Mouse (Mus musculus) forebrain, embryonic 15.5 days (tissue): ENCODE results near the gene Nfia. TPM values are rescaled to one million over a fixed set of nuclear protein-coding genes. Genes with fewer than 3 reads are reported as not detected.

Experiments used
- ATAC-seq: fragments of 200-750 bp; cut with Nextera tagmentation; replicated peaks from 2 replicates; pipeline ENCODE4 v1.8.0; 2017; ENCODE audit warnings: mild to moderate bottlenecking, moderate TSS enrichment, moderate library complexity
- H3K27ac ChIP-seq: fragments of 300-500 bp; sonication (generic); replicated peaks from 2 replicates; pipeline ENCODE4 v1.5.1; 2015; ENCODE audit warnings: mild to moderate bottlenecking, inconsistent platforms
- H3K27me3 ChIP-seq: fragments of 300-500 bp; sonication (generic); 2 replicates; pipeline ENCODE4 v1.6.1; 2015; ENCODE audit warnings: inconsistent platforms
- H3K36me3 ChIP-seq: fragments of 300-500 bp; sonication (generic); 2 replicates; pipeline ENCODE4 v1.6.1; 2015; ENCODE audit warnings: mild to moderate bottlenecking, inconsistent platforms
- H3K4me1 ChIP-seq: fragments of 300-500 bp; sonication (generic); 2 replicates; pipeline ENCODE4 v1.6.1; 2015; ENCODE audit warnings: inconsistent platforms
- H3K4me2 ChIP-seq: fragments of 300-500 bp; sonication (generic); replicated peaks from 2 replicates; pipeline ENCODE4 v1.6.1; 2015; ENCODE audit warnings: mild to moderate bottlenecking, inconsistent platforms
- H3K4me3 ChIP-seq: fragments of 300-500 bp; sonication (generic); 2 replicates; pipeline ENCODE4 v1.5.1; 2015; ENCODE audit warnings: mild to moderate bottlenecking, inconsistent platforms
- H3K9ac ChIP-seq: fragments of 300-500 bp; sonication (generic); replicated peaks from 2 replicates; pipeline ENCODE4 v1.6.1; 2015; ENCODE audit warnings: mild to moderate bottlenecking, inconsistent platforms
- H3K9me3 ChIP-seq: fragments of 300-500 bp; sonication (generic); 2 replicates; pipeline ENCODE4 v1.6.1; 2016; ENCODE audit warnings: inconsistent platforms
- WGBS: fragments of 180-500 bp; shearing (Covaris S2); methylation state at CpG from one replicate; pipeline ENCODE4 v1.1.7; 2015; ENCODE audit warnings: mixed read lengths; 5-methylcytosine and 5-hydroxymethylcytosine counted together
- polyA plus RNA-seq: library from polyadenylated mRNA; unstranded; fragments of >200 nt; fragmentation: Nextera tagmentation; extraction: Ambion mirVana; gene quantifications from 2 replicates; pipeline ENCODE4 v1.2.1, GENCODE M21; 2015

The Nfia gene
- polyA plus RNA-seq, 1 experiment from 2014 or later: 98.3 TPM

DNA sequence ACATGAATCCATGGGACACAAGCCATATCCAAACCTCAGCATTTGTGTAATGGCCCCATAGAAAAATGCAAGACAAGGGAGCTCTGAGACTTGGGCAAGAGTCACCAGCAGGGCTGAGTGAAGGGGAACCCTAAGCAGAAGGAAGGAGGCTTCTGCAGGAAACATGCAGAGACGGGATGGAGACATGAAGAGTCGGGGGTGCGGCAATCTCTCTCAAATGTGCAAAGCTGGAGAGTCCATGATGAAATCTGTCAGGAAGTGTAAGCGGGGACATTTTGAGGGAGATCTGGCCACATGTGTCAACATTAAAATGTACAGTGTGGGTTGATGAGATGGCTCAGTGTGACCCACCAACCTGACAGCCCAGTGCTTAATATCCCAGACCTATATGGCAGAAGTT lies 361.5 kb downstream of the Nfia start:
- no peak overlapping the region for H3K4me3 ChIP-seq
- H3K9ac ChIP-seq: no peak overlapping the region
- no peaks in the 10 kb centered on the region for H3K36me3 ChIP-seq
- H3K27me3 ChIP-seq: no peaks in the 10 kb centered on the region
- no peak overlapping the region for H3K4me2 ChIP-seq
- H3K27ac ChIP-seq: no peak overlapping the region
- WGBS: 98% methylated on average over 4 of the region's 4 CpGs
- no peaks in the 10 kb centered on the region for H3K4me1 ChIP-seq
- H3K9me3 ChIP-seq: no peaks in the 10 kb centered on the region
- ATAC-seq: no peak

DNA sequence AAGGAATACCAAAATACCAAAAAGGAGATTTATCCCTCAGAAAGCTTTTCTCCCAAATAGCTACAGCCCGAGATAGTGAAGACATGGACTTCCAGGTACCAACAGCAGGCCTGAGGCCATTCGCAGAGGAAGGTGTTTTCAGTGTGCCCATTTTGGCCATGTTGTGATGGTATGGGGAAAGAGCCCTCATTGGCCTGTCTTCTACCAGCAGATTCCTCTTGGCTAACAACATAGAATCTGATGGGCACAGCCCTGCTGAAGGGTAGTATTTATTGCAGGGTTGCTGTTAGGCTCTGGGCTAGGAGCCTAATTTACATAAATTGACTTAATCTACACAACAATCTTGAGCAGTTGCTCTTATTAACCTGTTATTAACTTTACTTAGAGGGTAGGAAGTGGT lies 363.5 kb downstream of the Nfia start:
- no peak overlapping the region for H3K4me3 ChIP-seq
- 97% methylated on average over 2 of the region's 2 CpGs for WGBS
- no peaks in the 10 kb centered on the region for H3K36me3 ChIP-seq
- no peaks in the 10 kb centered on the region for H3K4me1 ChIP-seq
- H3K27me3 ChIP-seq: no peaks in the 10 kb centered on the region
- ATAC-seq: no peak
- H3K9me3 ChIP-seq: no peaks in the 10 kb centered on the region
- no peak overlapping the region for H3K27ac ChIP-seq
- no peak overlapping the region for H3K4me2 ChIP-seq
- H3K9ac ChIP-seq: no peak overlapping the region

DNA sequence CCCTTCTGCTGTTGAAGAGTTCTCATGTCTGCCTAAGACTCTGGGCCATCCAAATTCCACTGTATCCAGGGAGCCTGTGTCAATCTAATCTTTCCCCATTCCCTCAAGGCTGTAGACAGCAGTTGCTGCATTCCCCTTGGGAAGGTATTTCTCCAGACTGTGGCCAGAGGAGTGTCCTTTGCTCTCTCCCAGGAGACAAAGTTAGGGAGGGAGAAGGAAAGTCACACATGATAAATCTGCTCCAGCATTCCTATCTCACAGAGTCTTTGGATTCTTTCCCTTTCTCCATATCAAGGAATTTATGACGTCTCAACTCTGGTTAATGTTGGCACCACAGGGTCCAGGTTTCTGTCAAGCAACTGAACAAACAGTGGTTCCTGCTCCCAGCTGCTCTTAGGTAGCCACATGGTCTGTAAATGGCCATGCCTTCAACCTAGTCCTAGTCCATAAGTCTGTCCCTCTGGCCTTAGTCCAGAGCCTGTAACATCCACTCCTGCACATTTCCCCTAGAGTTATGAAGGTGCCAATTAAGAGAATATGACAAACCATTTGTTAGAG lies 370.4 kb downstream of the Nfia start:
- Histone ChIP-seq H3K4me3 (no peak overlapping the region), H3K4me1 (no peaks in the 10 kb centered on the region), H3K36me3 (no peaks in the 10 kb centered on the region), H3K27me3 (no peaks in the 10 kb centered on the region), H3K27ac (no peak overlapping the region), H3K9me3 (no peaks in the 10 kb centered on the region), H3K4me2 (no peak overlapping the region), H3K9ac (no peak overlapping the region)
- 95% methylated on average over 1 of the region's 1 CpGs for WGBS
- ATAC-seq: no peak

- no peaks in the 10 kb centered on the region for H3K27me3 ChIP-seq
- 78% methylated on average over 5 of the region's 5 CpGs for WGBS
- no peak overlapping the region for H3K27ac ChIP-seq
- H3K4me2 ChIP-seq: no peak overlapping the region
- no peak for ATAC-seq
- no peak overlapping the region for H3K4me3 ChIP-seq
- no peaks in the 10 kb centered on the region for H3K9me3 ChIP-seq
- peaks cover 3% of the 10 kb centered on the region; the same call in 1 of the 2 replicates for H3K4me1 ChIP-seq
- H3K9ac ChIP-seq: no peak overlapping the region
- H3K36me3 ChIP-seq: no peaks in the 10 kb centered on the region
Observed at GRCm38 (mm10) chr4:98150576-98150975, 378.0 kb downstream of the Nfia start.

- Histone ChIP-seq H3K4me2 (no peak overlapping the region), H3K4me1 (no peaks in the 10 kb centered on the region), H3K9me3 (no peaks in the 10 kb centered on the region), H3K9ac (no peak overlapping the region), H3K27ac (no peak overlapping the region), H3K27me3 (no peaks in the 10 kb centered on the region), H3K4me3 (no peak overlapping the region), H3K36me3 (no peaks in the 10 kb centered on the region)
- WGBS: 86% methylated on average over 3 of the region's 3 CpGs
- no peak for ATAC-seq
Observed at GRCm38 (mm10) chr4:98157921-98158320, 385.4 kb downstream of the Nfia start.

DNA sequence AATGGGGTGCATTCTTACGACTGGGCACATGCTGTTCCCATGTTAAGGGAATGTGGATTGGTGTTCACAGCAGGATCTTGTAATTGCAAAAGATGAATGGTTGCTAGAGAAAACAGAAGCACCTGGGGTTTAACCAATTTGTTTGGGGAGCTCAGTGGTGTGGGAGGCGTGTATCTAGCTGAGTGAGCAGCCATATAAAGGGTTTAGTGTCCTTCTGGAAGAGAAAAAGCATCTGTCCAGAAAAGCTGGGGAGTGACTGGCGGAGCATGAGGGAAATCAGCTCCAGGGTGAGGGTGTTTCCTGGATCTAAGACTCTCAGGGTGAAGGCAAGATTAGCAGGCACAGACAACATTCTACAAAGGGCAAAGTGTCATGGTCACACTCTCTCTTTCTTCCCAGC lies 393.8 kb downstream of the Nfia start:
- 41% methylated on average over 3 of the region's 3 CpGs for WGBS

More for the DNA sequence above, 393.8 kb downstream of the Nfia start:
- Histone ChIP-seq H3K36me3 (no peaks in the 10 kb centered on the region), H3K4me1 (no peaks in the 10 kb centered on the region), H3K9ac (no peak overlapping the region), H3K27ac (no peak overlapping the region), H3K4me2 (no peak overlapping the region), H3K4me3 (no peak overlapping the region), H3K27me3 (no peaks in the 10 kb centered on the region), H3K9me3 (0 out of 2 replicates have a peak, but pooled peaks cover 7% of the 10 kb centered on the region)
- ATAC-seq: no peak

Other genes starting within 250 kb of the Nfia start
- gene E130114P18Rik, start 5.3 kb downstream of the Nfia start, polyA plus RNA-seq: 39.8 and 45.7 TPM in 2 replicates